In the genomic region with DNA sequence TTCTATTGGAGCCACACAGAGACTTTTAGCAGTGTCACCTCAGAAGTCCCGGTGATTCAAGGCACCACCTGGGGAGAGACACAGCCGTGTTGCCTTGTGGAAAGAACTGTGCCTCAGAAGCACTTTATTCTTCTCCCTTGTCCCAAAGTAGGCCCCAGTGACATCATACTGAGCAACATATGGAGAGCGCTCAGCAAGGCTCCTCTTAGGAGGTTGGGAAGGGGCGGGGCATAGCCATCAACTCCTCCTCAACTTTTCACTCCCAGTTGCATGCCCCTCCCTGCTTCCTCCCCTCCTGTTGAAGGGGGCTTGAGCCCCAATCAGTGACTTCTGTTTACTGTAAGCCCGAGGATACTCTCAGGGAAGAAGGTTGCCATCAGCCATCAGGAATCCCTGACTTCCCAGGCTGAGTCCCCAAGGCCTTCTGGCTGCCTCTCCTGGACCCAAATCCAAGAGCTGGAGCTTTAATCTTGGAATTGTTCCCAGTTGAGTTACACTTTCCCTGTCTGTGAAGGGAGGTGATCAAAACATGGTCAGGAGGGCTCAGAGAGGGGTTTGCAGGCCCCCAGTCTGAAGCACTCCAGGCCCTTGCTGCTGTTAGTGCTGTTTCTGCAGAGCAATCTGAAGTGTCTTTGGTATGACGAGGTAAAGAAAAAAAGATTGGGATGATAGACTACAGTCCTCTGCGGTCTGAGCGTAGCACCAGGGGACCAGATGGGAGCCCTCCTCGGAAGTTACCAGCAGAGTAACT, we compare ENCODE assay signal across 11 mouse cellular contexts. TPM values are rescaled to one million over a fixed set of nuclear protein-coding genes. Genes with fewer than 3 reads are reported as not detected.
A peak's percentile ranks its signal among the peaks of the same experiment; 100 is the strongest.
DNase-seq lines count a peak whose midpoint lies in the region; ATAC-seq lines count a peak whose summit lies in the region.
"Had no signal": no experiment of that assay in that cellular context is flagged by ENCODE, and none has a peak within 500 bp of the region (broad histone marks: within the 10 kb centered on the region; RNA-seq: fewer than 3 reads in every experiment).

No protein-coding gene starts in this region.

- peaks cover 37% of the 10 kb centered on the region for H3K27me3 ChIP-seq in hindbrain, embryonic 14.5 days (ENCODE audit: control insufficient read depth, insufficient read depth, low read length)

- H3K9me3 ChIP-seq in hindbrain, embryonic 14.5 days (ENCODE audit: control insufficient read depth, low read length), result no peaks in the 10 kb centered on the region
- H3K9me3 ChIP-seq: embryonic facial prominence, embryonic 13.5 days had no signal

- peak; percentile 39; the same call in 1 of the 2 replicates for ATAC-seq in frontal cortex, adult (ENCODE audit: low TSS enrichment)
- no peak for ATAC-seq in hindbrain, embryonic 14.5 days (ENCODE audit: low FRiP score)

- peaks cover 26% of the 10 kb centered on the region for H3K4me1 ChIP-seq in hindbrain, embryonic 14.5 days (replicated peaks; ENCODE audit: control insufficient read depth, insufficient read depth, low read length)

- H3K27ac ChIP-seq in hindbrain, embryonic 14.5 days, result no peak overlapping the region
- H3K27ac ChIP-seq: embryonic facial prominence, embryonic 13.5 days had no signal

- H3K4me2 ChIP-seq in hindbrain, embryonic 14.5 days (replicated peaks), result peak overlapping the region; percentile 69; the same call in 1 of the 2 replicates

- DNase-seq in frontal cortex, adult 2 months (ENCODE audit: extremely low spot score in 1 of 2, low spot score in 1 of 2), result no peak
- DNase-seq in left cerebral cortex, postnatal 25 days (ENCODE audit: low spot score in 2 of 2), result peak; percentile 20 to 47
- DNase-seq in left cerebral cortex, adult 11 months (ENCODE audit: low spot score), result no peak
- DNase-seq in R1 (ENCODE audit: low read depth, low spot score), result peak; percentile 26
- no peak for DNase-seq in hindbrain, embryonic 14.5 days (ENCODE audit: low spot score)
- DNase-seq in thymus, postnatal 0 days (ENCODE audit: low spot score), result no peak
- DNase-seq in Muller cell, postnatal 12 days (ENCODE audit: inconsistent ontology term), result no peak
- DNase-seq: layer of hippocampus, postnatal 36 days; lung, adult 18-20 months had no signal

- WGBS in hindbrain, embryonic 14.5 days, result 41% methylated on average over 9 of the region's 9 CpGs

- no peak overlapping the region for H3K9ac ChIP-seq in hindbrain, embryonic 14.5 days
- H3K9ac ChIP-seq: embryonic facial prominence, embryonic 13.5 days had no signal

- 0 out of 2 replicates have a peak overlapping the region, but pooled peaks have one; percentile 1 for H3K4me3 ChIP-seq in hindbrain, embryonic 14.5 days (replicated peaks; ENCODE audit: low read length)
- H3K4me3 ChIP-seq: embryonic facial prominence, embryonic 13.5 days had no signal

- intact Hi-C loops in left cerebral cortex, postnatal 25 days (cut with DNase I), result no loop called here

- no peaks in the 10 kb centered on the region for H3K36me3 ChIP-seq in hindbrain, embryonic 14.5 days (replicated peaks; ENCODE audit: control insufficient read depth, insufficient read depth)
- H3K36me3 ChIP-seq: embryonic facial prominence, embryonic 13.5 days had no signal

RNA-seq across cellular contexts. Expression of a gene that starts 1.6 kb away (rescaled TPM):
- 4.5 and 5.2 TPM in 2 replicates for polyA plus RNA-seq in frontal cortex, adult 2 months (2012; rRNA removed)
- 1 to 10 TPM; 7.1 to 9.2 TPM for total RNA-seq in left cerebral cortex, postnatal 25 days (2021)
- 2.5 and 3.5 TPM in 2 replicates for polyA plus RNA-seq in hindbrain, embryonic 14.5 days (2014; fragmentation: Nextera tagmentation; extraction: Ambion mirVana)
- 0.04 and 0.10 TPM in 2 replicates for polyA plus RNA-seq in thymus, postnatal 0 days (2015; fragmentation: Nextera tagmentation; extraction: Ambion mirVana)

RNA-seq across cellular contexts. Expression of a gene that starts 45.3 kb away (rescaled TPM):
- polyA plus RNA-seq in frontal cortex, adult 2 months (2012; rRNA removed), result 3.1 and 3.4 TPM in 2 replicates
- total RNA-seq in left cerebral cortex, postnatal 25 days (2021), result 1 to 10 TPM in 1 of 2 experiments, under 1 TPM in 1; 0.94 to 1.5 TPM
- polyA plus RNA-seq in hindbrain, embryonic 14.5 days (2014; fragmentation: Nextera tagmentation; extraction: Ambion mirVana), result 1.4 and 2.2 TPM in 2 replicates
- polyA plus RNA-seq in thymus, postnatal 0 days (2015; fragmentation: Nextera tagmentation; extraction: Ambion mirVana), result 8.1 and 8.9 TPM in 2 replicates

Comparison
In these comparisons a context has a peak if more than half of its experiments do, and no peak if none do; other contexts are left out.
1. DNase-seq: peak in left cerebral cortex, postnatal 25 days (2 of 2) and R1 (single experiment); none in frontal cortex, adult 2 months (0 of 2), left cerebral cortex, adult 11 months (single experiment), hindbrain, embryonic 14.5 days (single experiment), thymus, postnatal 0 days (single experiment) and Muller cell, postnatal 12 days (single experiment).